Mouse (Mus musculus) C2C12 (cell line): ENCODE measurements at regions not wholly inside any gene's neighbourhood (a gene's known extent, or its start where the extent isn't known, plus 50 kb on each side); places are given as distances from the start of the nearest gene placed in this dataset.

Source experiments
- H3K27me3 ChIP-seq: one replicate; pipeline ENCODE4 v1.6.1; 2011; ENCODE audit not compliant: control insufficient read depth, insufficient read depth, insufficient read length
- H3K36me3 ChIP-seq: one replicate; pipeline ENCODE4 v1.6.1; 2011; ENCODE audit not compliant: control insufficient read depth, insufficient read depth
- H3K4me3 ChIP-seq: one replicate; pipeline ENCODE4 v1.5.1; 2011; ENCODE audit warnings: mild to moderate bottlenecking, control low read depth; ENCODE audit not compliant: poor library complexity, insufficient read depth, severe bottlenecking
- H3K79me2 ChIP-seq: one replicate; pipeline ENCODE4 v1.6.1; 2011; ENCODE audit not compliant: control insufficient read depth, insufficient read depth
- H3K79me3 ChIP-seq: one replicate; pipeline ENCODE4 v1.6.1; 2011; ENCODE audit warnings: low read depth, control low read depth
- H3ac ChIP-seq: one replicate; pipeline ENCODE3; 2011; ENCODE audit warnings: low read depth; ENCODE audit not compliant: control insufficient read depth, insufficient read length
- CEBPB ChIP-seq: IDR thresholded peaks from one replicate; pipeline ENCODE4 v1.6.1; 2011; ENCODE audit warnings: low read depth, mild to moderate bottlenecking, control low read depth, moderate library complexity
- CTCF ChIP-seq: IDR thresholded peaks from one replicate; pipeline ENCODE4 v1.5.1; 2011; ENCODE audit not compliant: control insufficient read depth, insufficient read depth, insufficient read length
- FOSL1 ChIP-seq: IDR thresholded peaks from one replicate; pipeline ENCODE4 v1.8.0; 2011; ENCODE audit warnings: mild to moderate bottlenecking, low read length; ENCODE audit not compliant: poor library complexity, insufficient read depth, severe bottlenecking
- MAX ChIP-seq: IDR thresholded peaks from one replicate; pipeline ENCODE4 v1.6.1; 2011; ENCODE audit warnings: mild to moderate bottlenecking, control low read depth
- MYOD1 ChIP-seq: IDR thresholded peaks from one replicate; pipeline ENCODE4 v1.6.1; 2011; ENCODE audit warnings: low read depth; ENCODE audit not compliant: control insufficient read depth, insufficient read length
- MYOG ChIP-seq: IDR thresholded peaks from one replicate; pipeline ENCODE4 v1.6.1; 2011; ENCODE audit not compliant: control insufficient read depth, insufficient read length; ENCODE audit errors: extremely low read depth
- USF1 ChIP-seq: IDR thresholded peaks from one replicate; pipeline ENCODE4 v1.6.1; 2011; ENCODE audit warnings: low read depth, mild to moderate bottlenecking, control low read depth, moderate library complexity

GRCm38 (mm10) chr3:37914136-37914535 lies 189.8 kb upstream of the Gm5148 start:
- Histone ChIP-seq H3K79me2 (no peaks in the 10 kb centered on the region), H3K27me3 (no peaks in the 10 kb centered on the region), H3ac (no peak overlapping the region), H3K79me3 (no peaks in the 10 kb centered on the region), H3K4me3 (no peak overlapping the region), H3K36me3 (no peaks in the 10 kb centered on the region)
- TF ChIP-seq CEBPB (no peak), FOSL1 (no peak), MYOG (no peak), USF1 (no peak), MYOD1 (no peak), CTCF (no peak), MAX (no peak)

GRCm38 (mm10) chr3:37909821-37910220 lies 185.5 kb upstream of the Gm5148 start:
- Histone ChIP-seq H3K79me3 (no peaks in the 10 kb centered on the region), H3K79me2 (no peaks in the 10 kb centered on the region), H3K4me3 (no peak overlapping the region), H3K27me3 (no peaks in the 10 kb centered on the region), H3ac (no peak overlapping the region), H3K36me3 (no peaks in the 10 kb centered on the region)
- TF ChIP-seq MYOG (no peak), MAX (no peak), USF1 (no peak), MYOD1 (no peak)

GRCm38 (mm10) chr3:37909008-37909407 lies 184.7 kb upstream of the Gm5148 start:
- no peaks in the 10 kb centered on the region for H3K36me3 ChIP-seq

GRCm38 (mm10) chr3:37908456-37908855 lies 184.2 kb upstream of the Gm5148 start:
- H3K79me2 ChIP-seq: no peaks in the 10 kb centered on the region
- no peaks in the 10 kb centered on the region for H3K36me3 ChIP-seq
- H3K79me3 ChIP-seq: no peaks in the 10 kb centered on the region
- no peak overlapping the region for H3ac ChIP-seq
- H3K4me3 ChIP-seq: no peak overlapping the region
- no peaks in the 10 kb centered on the region for H3K27me3 ChIP-seq
- TF ChIP-seq MYOD1 (no peak), CTCF (no peak), MAX (no peak)

More at GRCm38 (mm10) chr3:37909008-37909407, 184.7 kb upstream of the Gm5148 start:
- H3K79me2 ChIP-seq: no peaks in the 10 kb centered on the region
- no peaks in the 10 kb centered on the region for H3K27me3 ChIP-seq
- no peak overlapping the region for H3K4me3 ChIP-seq
- H3ac ChIP-seq: no peak overlapping the region
- H3K79me3 ChIP-seq: no peaks in the 10 kb centered on the region
- TF ChIP-seq MYOG (no peak), USF1 (no peak)

GRCm38 (mm10) chr3:37907432-37908088 lies 183.3 kb upstream of the Gm5148 start:
- H3K79me2 ChIP-seq: no peaks in the 10 kb centered on the region
- TF ChIP-seq CTCF: no peak
- TF ChIP-seq MAX: no peak
- no peak for TF ChIP-seq FOSL1
- TF ChIP-seq CEBPB: no peak
- no peak for TF ChIP-seq MYOD1
- no peak for TF ChIP-seq MYOG
- TF ChIP-seq USF1: no peak
- H3K79me3 ChIP-seq: no peaks in the 10 kb centered on the region
- H3K36me3 ChIP-seq: no peaks in the 10 kb centered on the region
- no peaks in the 10 kb centered on the region for H3K27me3 ChIP-seq
- H3ac ChIP-seq: no peak overlapping the region
- H3K4me3 ChIP-seq: no peak overlapping the region

- H3K79me2 ChIP-seq: no peaks in the 10 kb centered on the region
- H3K36me3 ChIP-seq: no peaks in the 10 kb centered on the region
- H3K79me3 ChIP-seq: no peaks in the 10 kb centered on the region
- TF ChIP-seq MAX (no peak), FOSL1 (no peak), CEBPB (no peak), USF1 (no peak), MYOG (no peak), MYOD1 (no peak)
- no peak overlapping the region for H3ac ChIP-seq
- H3K4me3 ChIP-seq: no peak overlapping the region
- H3K27me3 ChIP-seq: no peaks in the 10 kb centered on the region
Observed at GRCm38 (mm10) chr3:37906806-37907251, 182.5 kb upstream of the Gm5148 start.
